Mouse (Mus musculus) C2C12 (cell line): ENCODE measurements around the gene Pigx.

Experiments
- CEBPB ChIP-seq: IDR thresholded peaks from one replicate; pipeline ENCODE4 v1.6.1; 2011; ENCODE audit warnings: low read depth, mild to moderate bottlenecking, control low read depth, moderate library complexity
- CTCF ChIP-seq: IDR thresholded peaks from one replicate; pipeline ENCODE4 v1.5.1; 2011; ENCODE audit not compliant: control insufficient read depth, insufficient read depth, insufficient read length
- FOSL1 ChIP-seq: IDR thresholded peaks from one replicate; pipeline ENCODE4 v1.8.0; 2011; ENCODE audit warnings: mild to moderate bottlenecking, low read length; ENCODE audit not compliant: poor library complexity, insufficient read depth, severe bottlenecking
- MAX ChIP-seq: IDR thresholded peaks from one replicate; pipeline ENCODE4 v1.6.1; 2011; ENCODE audit warnings: mild to moderate bottlenecking, control low read depth
- MYOD1 ChIP-seq: IDR thresholded peaks from one replicate; pipeline ENCODE4 v1.6.1; 2011; ENCODE audit warnings: low read depth; ENCODE audit not compliant: control insufficient read depth, insufficient read length
- MYOG ChIP-seq: IDR thresholded peaks from one replicate; pipeline ENCODE4 v1.6.1; 2011; ENCODE audit not compliant: control insufficient read depth, insufficient read length; ENCODE audit errors: extremely low read depth
- USF1 ChIP-seq: IDR thresholded peaks from one replicate; pipeline ENCODE4 v1.6.1; 2011; ENCODE audit warnings: low read depth, mild to moderate bottlenecking, control low read depth, moderate library complexity

DNA sequence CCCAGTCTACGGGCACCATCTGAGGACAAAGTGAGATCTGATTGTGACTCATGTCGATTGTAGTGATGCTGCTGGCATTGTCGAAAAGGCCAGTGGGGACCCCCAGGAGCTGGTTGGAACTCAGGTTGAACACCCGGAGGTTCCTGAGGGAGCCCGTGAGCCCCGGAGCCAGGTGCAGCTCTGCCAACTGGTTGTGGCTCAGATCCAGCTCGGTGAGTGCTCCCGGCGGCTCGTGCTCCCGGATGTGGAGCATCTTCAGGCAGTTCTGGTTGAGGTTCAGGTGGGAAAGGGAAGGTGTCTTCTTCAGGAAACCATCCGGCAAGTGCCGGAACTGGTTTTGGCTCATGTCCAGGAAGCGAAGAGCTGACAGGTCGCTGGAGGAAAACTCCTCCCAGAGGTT is 44.2 kb upstream of the Pigx start:
- no peak for TF ChIP-seq CTCF
- no peak for TF ChIP-seq MYOD1
- TF ChIP-seq FOSL1: no peak
- TF ChIP-seq MAX: no peak
- TF ChIP-seq USF1: no peak
- no peak for TF ChIP-seq MYOG
- TF ChIP-seq CEBPB: no peak
